Mouse (Mus musculus): ENCODE data around the gene U90926.

The U90926 gene

DNA sequence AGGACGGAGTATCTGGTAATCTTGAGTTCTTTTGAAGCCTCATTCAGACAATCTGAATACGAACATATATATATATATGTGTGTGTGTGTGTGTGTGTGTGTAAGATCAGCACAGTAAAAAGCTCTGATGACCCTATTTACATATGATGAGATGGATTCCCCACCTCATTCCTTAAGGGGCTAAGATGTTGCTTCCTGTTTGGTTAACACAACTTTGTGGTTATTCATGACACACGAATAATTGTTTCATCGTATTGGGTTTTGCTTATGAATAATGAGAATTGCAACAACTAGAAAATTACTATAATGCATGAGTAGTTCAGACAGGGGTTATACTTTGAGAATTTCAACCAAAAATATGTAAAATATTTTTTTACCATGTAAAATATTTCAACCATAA, at the start of gene U90926:
TSS of gene U90926 (minus strand) at position 101 of the 400 bp plus-strand sequence.
- DNase-seq: no peak

DNA sequence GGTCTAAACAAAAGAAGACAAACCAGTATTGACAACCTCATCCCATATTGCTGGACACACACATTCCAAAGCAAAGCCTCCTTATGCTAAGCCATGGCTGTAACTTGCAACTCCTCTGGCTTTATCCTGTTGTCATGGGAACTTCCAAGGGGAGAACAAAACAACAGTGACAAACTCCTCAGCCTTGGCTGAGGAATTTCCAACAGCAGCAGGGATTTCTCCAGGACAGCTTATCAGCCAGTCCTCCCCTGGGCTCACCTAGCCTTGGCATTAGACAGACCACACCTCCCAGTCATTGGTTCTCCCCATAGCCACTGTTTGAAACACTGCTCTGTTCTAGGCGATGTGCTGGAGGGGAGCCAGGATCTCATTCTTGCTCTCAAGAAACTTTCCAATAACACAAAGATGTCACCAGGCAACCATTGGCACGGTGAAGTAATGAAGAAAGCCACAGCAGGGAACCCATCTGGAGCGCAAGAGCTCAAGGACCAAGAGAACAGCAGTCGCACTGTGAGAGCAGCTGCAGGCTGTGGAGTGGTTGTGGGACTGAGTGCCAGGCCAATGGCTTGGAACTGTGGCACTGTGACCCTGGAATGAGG, 48.7 kb upstream of the U90926 start:
- DNase-seq: no peak

DNA sequence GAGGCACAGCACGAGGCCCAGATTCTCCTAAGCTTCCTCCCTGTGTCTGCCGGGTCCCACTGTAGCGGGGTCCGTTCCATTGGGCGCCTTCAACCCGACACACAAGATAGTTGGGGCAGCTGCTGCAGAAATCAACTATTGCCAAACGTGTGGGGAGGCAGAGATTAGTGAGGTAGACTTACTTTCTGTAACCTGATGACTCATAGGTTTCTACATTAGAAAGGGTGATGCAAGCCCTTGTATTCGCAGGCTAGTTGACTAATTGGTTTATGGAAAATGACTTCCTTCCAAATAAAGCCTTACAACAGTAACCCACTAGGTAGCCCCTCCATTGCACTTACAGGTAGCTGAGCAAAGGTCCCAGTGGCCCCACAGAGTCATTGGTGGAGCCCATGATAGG, 47.4 kb upstream of the U90926 start:
- no peak for DNase-seq

DNA sequence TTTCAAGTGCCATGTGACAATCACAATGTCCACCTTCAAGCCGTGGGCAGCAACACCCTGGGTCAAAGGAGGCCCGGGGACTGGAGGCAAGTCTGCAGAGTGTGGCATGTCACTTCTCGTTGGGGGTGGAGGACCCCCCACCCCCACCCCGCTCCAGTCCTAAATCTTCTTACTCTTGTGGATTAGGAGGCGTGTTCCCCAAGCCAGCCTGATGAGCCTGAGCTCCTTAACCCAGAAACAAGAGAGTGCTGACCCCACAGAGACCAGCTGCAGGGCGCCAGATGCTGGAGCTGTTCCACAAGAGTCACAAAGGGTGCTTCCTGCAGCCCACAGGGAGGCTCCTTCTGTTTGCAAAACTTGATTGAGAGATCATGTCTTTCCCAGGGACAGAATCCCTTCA, 41.0 kb upstream of the U90926 start, which contains the start of gene Ppef2:
TSS of gene Ppef2 (minus strand) at position 61 of the 400 bp plus-strand sequence.
- DNase-seq: no peak

DNA sequence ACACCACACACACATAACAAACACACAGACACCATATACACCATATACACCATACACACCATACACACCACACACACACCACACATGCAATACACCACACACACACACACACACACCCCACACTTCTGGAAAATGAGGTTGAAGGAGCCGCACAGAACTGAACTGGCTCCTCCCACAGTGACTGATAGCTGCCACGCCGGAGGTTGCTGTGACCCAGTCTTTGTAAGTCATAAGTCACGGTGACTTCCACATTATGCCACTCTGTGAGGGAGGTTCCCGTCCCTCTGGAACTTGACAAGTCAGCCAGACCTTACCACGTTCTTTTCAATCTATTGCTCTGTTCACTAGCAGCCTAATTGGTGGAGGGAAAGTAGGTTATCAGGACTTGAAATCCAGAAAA, 39.3 kb upstream of the U90926 start:
- no peak for DNase-seq

DNA sequence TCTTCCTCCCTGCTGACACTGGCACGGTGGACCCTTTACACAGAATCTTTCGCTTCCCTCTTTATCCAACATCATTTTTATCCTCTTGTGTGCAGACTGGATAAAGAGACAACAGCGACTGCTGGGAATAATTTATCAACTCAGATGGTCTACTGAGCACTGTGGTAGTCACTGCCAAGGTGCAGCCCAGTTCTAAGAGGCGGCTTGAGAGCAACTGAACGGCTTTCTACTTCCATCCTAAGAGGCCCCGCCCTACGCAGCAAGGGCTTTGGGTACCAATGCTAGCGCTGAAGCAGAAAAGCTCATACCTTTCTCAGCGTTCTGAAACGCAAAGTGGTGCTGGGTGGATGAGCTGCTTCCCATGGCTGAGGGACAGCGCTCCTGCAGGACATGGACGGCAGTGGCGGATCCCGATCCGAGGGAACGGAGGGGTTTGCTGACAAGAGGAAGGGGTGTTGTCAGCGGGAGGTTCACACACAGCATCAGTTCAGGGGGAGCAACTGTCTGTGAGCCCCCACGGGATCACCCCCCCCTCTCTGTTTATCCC, 37.7 kb upstream of the U90926 start:
- DNase-seq: no peak

DNA sequence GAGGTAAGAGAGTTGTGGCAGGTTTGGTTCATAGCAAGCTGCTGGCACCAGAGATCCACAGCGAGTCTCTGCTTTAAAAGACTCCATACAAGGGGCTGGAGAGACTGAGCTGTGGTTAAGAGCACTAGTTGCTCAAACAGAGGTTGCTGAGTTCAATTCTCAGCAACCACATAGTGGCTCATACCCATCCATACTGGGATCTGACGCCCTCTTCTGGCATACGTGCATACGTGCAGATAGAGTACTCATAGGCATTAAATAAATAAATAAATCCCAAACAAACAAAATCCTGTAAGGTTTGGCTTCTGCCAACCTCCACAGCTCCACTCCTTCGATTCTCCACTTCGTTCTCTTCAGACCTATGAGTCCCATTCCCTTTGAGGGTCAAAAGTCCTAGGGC, 36.8 kb upstream of the U90926 start:
- DNase-seq: no peak

DNA sequence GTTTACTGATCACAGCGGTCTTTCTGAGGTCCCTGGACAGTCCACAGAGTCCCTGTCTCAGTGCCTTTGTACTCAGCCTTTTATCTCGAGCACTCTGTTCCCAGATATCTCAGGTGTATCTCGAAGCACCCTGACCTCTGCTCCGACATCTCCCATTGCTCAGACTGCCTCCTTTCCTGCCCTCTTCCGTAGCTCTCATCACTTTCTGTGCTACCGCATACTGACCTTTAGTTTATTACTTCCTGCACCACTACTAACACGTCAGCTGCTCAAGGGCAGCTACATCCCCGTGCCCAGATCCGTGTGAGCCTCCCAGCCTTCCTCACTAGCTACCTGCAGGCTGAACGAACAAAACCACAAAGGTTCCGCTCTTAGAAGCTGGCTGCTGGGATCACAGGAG, 33.4 kb upstream of the U90926 start:
- no peak for DNase-seq

DNA sequence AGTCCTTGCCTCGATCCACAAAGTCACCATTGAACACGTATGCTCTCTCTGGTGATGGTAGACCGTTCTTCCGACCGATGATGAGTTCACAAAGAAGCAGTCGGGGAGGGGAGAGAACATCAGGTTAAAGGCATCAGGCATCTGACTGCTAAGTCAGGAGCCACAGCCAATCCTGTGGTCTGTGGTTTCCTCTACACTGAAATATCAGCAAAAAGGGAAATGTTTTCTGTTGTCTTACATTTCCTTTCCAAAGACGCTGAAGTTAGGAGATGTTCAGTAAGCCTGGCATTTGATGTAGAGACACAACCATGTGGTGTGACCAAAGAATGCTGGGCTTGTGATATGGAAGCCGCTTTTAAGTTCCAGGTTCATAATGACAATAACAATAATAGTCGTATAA, 30.3 kb upstream of the U90926 start:
- DNase-seq: peak; percentile 41 to 56

DNA sequence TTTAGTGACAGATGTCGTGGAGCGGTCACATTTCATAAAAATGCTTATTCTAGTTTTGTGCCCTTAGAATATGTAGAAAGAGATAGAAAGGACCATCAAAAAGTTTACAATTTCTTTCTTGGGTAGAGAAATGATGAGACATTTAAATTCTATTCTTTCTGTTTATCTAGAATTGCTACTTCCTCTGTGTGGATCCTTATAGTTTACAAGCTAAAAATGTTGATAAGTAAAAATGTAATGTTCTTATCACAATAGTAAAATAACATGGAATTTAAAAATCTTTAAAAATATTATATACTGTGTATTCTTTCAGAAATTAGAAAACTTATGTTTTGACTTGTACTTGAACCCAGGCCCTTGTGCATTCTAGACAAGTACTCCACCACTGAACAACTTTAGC, 29.7 kb upstream of the U90926 start:
- no peak for DNase-seq

DNA sequence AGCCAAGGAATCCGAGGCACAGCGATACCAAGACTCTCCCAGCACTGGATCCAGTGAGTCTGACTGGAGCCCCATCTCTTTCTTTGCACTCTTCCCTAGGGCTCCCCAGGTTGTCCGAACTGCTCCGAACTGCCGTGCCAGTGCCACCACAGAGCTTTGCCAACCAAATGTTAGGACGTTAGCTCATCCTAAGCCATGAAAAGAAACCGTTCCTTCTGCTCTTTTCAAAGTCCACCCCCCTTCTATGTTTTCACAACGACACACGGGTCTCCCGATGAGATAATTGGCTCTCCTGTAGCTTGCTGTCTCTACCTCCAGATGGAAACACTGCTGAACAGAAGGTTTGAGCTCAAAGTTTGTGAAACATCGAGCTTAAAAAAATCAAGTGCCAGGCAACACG, 25.6 kb upstream of the U90926 start:
- no peak for DNase-seq

DNA sequence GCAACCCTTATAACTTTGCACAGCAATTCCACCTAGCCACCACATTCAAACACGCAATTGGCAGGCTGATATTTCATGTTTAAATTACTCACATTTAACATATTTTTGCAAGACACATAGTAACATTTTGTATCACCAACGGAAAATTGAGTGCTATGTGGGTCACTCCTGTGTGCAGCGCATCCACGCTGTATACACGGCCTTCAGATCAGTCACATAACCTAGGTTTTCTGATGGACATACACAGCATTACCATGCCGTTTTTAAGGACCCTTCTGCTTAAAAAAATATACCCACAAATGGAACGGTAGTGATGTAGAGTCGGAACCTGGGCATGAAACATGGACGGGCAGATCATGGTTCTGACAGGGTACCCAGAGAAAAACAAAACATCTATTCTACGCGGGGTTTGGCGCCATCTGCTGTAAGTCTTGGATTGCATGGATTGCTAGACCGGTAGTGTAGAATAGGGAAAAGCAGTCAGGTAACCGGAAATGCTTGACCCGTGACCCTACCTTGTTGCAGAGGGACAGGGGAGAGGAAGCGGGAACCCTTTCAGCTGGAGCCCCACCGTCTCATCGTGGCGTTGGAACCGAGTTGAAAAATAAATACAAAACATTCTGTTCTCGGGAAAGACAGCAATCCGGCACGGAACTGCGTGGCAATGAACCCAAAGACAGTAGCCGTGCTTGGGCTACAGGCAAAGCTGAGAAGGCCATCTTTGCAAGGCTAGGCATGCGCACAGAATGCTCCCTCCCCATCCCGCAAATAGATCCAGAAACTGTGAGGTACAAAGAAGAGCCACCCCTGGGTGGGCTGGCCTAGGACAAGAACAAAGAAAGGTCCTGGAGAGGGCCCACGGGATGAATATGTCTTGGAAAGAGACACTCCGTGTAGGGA, 24.4 kb upstream of the U90926 start:
- DNase-seq: peak; percentile 55 to 62

DNA sequence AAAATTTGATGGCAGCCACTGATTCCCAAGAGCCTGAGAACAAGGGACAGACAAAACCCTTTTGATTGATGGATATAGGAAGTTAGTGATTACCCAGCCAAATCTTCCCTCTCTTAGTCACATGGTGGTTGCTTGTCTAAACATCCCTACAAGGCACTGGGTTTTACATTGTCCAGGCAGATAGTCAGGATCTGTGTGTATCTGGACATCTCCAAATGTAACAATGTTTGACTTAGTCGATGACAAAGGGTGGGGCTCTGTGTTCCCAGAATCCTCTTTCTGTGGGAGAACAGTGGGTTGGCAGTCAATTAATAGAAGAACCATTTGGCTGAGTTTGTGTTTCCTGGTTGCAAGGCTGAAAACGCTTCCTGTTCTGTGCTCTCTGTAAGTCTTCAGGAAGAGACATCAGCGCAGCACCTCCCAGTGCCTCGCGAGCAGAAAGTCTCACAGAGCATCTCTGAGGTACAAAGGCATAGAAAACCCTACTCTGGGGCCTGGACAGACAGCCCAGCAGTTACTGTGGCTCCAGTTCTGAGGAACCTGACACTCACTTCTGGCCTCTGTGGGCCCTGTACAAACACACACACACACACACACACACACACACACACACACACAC, 19.8 kb upstream of the U90926 start:
- peak in 1 of 2 experiments; percentile 22 for DNase-seq

DNA sequence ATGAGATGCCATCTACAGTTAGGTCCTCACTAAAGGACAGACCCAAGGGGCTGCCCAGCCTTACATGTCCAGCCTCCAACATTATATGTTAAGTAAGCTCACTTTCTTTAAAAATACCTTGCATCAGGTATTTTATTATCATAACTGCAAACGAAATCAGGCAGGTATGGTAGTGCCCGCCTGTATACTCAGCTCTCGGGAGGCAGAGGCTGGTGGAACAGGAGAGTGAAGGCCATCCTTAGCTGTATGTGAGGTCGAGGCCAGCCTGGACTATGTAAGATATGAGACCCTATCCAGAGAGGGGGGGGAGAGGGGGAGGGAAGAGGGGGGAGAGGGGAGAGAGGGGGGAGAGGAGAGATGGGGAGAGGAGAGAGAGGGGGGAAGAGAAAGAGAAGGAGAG, 18.2 kb upstream of the U90926 start:
- no peak for DNase-seq

DNA sequence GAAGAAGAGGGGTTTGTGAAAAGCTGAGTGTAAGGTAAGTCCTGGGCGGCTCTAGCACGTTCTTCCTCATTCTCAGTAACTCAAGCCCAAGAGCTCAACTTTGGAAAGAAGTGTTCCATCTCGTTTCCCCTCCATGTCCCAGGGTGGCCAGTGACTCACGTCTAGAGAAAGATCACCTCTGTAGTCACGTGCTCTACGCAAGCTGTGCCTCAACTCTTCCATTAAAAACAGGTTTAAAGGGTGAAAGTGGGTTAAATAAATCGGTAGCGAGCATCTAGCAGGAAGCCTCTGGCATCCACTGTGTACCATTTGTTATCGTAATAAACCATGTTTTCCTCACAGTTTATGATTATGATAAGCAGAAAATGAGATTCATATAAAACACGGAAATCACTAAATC, 16.6 kb upstream of the U90926 start:
- no peak for DNase-seq

DNA sequence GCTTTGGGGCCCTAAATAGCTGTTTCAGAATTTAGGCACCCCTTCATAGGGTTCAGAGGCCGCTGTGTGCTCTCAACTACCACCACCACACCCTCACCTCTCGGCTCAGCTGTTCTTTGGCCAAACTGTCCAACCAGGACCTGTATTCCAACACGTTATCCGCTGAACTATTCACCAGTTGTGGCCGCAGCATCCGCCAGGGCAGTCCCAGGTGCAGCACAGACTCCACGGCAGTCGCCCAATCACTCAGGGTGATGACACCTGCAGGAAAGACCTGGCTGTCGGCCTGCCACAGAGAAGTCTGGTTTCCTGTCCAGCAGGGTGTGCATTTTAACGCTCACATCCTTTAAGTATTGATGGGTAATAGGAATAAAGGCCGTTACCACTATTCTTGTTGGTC, 15.1 kb upstream of the U90926 start:
- peak in 1 of 2 experiments; percentile 16 for DNase-seq

DNA sequence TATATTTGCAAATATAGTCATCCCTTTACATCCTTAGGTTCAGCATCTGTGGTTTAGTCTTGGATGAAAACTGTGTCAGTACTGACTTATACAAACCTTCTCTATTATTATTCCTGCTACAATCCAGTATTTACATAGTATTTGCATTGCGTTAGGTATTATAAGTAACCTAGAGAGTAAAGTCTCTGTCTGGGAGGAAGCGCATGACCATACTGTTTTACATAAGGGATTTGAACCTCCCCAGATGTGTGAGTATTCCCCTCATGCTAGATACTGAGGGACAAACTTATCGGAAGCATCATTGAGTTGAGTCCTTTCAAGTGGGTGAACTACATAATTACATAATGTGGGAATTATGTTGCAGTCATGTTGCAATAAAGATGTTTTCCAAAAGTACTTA, 14.3 kb upstream of the U90926 start:
- DNase-seq: no peak

DNA sequence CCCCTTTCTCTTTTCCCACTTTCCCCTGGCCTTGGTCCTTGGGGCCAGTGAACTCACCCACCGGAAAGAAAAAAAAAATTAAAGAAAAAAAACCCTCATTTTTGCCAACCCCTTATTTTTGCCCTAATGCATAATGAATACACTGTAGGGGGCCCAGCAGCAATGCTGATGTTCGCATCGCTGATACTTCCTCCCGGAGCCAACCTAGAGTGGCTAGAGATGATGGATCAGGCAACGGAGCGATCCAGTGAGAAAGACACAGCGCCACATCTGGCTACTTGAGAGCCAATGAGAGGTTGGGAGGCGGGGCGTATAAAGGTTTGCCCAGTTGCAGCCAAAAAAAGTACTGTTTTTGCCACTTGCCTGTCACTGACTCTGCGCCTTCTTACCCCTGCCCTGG, 13.6 kb upstream of the U90926 start:
- DNase-seq: no peak

DNA sequence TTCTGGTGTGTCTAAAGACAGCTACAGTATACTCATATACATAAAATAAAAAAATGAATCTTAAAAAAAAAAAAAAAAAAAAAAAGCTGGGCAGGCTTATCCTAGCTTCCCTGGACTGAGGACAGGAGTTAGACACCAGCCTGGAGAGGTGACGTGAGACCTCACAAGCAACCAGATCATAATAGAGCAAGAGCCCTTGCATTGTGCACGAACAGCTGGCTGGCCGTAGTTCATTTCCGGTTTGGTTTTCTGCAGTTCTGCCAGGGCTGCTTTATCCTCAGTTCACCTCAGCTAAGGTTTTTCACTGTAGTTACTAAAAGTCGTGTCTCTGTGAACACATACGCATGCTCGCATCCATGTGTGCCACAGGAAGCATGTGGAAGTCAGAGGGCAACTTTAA, 12.6 kb upstream of the U90926 start:
- no peak for DNase-seq

DNA sequence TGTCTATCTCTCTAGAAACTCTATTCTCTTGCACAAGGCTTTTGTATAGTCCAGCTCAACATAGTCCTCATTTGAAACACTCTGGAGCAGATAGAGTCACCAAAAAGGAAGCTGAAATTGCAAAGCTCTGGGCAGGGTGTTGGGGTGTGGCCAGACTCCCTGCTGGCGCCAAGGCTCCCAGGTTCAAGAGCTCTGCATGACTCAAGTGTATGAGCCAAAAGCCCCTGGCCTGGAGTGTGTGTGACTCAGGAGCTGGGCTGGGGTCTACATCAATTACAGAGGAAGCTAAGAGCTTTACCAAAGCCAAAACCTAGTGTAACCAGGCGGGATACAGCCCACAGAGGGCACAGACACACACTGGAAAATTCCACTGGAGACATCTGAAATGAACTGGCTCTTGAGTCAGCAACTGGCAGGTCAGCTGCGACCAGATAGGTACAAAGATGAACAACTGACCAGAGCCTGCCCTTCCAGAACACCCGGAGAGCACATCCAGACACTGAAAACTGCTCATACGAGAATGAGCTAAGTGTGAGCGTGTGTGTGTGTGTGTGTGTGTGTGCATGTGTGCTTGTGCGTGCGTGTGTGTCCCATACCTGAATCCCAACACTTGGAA, 5.2 kb upstream of the U90926 start:
- DNase-seq: no peak

DNA sequence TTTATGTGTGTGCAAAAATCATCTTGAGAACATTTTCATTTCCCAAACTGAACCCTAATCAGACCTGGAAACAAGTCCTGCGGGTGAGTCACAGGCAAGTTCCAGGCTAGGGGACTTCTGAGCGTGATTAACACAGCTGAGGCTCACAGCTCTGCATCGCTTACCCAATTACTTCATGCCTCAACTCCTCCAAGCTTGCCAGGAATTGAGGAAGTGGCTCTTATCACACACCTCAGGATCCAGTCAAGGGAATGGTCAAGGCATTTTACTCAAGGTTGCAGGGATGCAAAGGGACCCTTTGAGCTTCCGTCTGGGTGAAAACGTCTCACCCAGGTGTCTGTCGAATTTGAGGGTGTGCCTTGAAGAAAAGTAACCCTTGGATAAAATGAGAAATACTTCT, 4.6 kb upstream of the U90926 start:
- DNase-seq: no peak

DNA sequence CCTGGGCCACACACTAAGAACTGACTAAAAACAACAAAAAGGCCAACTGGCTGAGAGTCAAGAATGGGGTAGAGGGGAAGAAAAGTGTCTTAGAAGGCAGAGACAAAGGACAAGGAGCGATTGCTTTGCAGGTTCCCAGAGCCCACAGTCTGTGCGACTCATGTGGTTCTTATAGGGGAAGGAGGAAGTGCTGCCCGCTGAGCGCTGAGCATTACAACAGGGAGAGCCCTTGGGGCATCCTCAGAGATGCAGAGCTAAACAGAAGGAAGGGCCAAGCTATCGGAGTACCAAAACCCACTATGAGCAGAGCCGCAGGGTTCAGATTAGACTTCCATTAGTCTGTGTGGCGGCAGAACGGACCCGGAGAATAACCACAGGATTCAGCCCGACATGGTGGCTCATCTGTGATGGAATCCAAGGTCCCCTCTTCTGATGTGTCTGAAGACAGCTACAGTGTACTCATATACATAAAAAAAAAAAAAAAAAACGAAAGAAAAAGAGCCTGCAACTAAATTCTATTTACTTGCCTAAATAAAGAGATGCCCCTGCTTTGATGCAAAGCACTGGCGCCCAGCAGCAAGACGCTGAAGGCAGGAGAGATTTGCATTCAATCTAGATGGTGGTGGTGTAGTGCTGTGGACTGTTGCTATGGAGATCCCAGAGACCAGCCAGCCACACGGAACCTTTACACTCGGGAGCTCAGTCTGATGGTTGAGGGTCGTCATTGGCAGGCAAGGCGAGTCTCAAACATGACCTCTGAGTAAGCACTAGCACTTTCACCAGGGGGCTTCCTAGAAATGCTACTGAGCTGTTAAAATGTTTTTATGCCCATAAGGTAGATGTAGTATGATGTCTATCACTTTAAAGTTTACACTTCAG, 3.9 kb upstream of the U90926 start:
- no peak for DNase-seq
